Mouse (Mus musculus) subcutaneous adipose tissue, adult 2 months (tissue): ENCODE measurements around the gene Olfr73. TPM values are rescaled to one million over a fixed set of nuclear protein-coding genes. Genes with fewer than 3 reads are reported as not detected.

ENCODE experiments used
- polyA plus RNA-seq: library from polyadenylated mRNA; depleted of rRNA; stranded (reverse); fragments of >200 nt; gene quantifications from 2 replicates; pipeline ENCODE4 v1.2.3, GENCODE M21; 2012; ENCODE audit warnings: low replicate concordance; rRNA removed

Gene Olfr73
- polyA plus RNA-seq = not detected in 2 replicates

GRCm38 (mm10) chr2:88037599-88037998, at the start of gene Olfr73:
Gene Olfr73, minus strand, starts transcription at chr2:88037699.

DNA sequence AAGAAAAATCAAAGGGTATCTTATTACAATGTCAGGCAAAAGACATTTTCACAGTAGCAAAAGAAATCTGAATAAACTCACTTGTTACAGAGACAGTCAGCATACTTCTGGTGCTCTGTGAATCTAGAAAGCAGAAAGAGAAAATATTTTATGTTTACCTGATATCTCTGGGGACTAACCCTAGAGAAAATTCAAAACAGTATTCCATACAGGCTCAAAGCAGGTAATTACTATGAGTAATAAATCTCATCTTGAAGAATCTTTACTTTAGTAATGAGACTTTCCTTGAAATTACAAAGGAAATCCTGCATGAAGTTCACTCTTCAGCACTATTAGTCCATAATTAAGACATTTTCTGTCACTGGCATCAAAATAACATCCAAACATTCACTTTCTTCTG, 34.2 kb upstream of the Olfr73 start, which contains the start of gene Olfr1163:
Gene Olfr1163, minus strand, starts transcription at position 101 of the 400 bp plus-strand sequence.

DNA sequence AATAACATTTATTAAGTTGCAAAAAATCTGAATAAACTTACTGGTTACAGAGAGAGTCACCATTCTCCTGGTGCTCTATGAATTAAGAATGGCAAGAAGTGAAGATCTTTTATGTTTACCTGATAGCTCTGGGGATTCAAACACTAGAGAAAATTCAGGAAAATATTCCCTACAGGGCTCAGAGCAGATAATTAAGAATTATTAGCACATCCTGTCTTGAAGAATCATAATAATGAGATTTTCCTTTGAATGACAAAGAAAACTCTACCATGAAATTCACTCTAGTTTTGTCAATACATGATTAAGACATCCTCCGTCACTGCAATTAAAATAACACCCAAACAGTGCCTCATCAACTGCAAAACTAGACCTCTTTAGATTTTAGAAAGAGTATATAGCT, 13.5 kb upstream of the Olfr73 start, which contains the start of gene Olfr1162:
Gene Olfr1162, minus strand, starts transcription at position 101 of the 400 bp plus-strand sequence.

GRCm38 (mm10) chr2:88022474-88022873, 15.0 kb downstream of the Olfr73 start, which contains the start of gene Olfr1161:
Gene Olfr1161, plus strand, starts transcription at chr2:88022774.

DNA sequence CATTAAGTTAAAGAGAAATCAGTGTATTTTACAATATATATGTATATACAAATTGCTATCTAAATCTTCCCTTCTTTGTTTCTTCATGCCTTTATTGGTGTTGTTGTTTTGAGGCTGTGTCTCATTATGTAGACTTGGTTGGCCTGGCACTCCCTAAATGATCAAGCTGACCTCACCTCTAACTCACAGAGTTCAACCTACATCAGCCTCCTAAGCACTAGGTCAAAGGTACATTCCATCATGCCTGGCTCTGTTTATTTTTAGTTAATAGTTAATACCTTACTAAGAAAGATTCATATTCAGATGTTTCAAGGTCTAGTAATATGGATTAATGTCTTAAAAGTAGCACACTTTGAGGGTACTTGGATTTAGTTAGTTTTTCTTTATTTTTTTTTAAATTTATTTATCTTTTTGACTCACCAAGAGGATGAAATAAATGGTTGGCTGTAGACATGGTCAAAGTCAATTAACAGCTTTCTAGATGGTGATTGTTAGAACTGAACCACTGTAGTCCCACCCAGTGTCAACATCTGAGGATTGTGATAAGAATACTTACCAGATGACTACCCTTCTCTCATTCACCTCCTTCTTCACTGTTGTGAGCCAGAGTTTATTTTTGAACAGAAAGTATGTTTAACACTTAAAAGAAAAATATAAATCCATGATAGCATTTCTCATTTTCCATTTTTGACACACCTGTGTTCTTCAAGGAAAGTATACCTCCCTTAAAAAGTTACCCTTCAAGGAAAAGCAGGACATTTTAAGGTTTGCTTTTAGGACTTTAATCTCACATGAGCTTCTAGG, 29.8 kb downstream of the Olfr73 start, which contains the start of gene Olfr1160:
Gene Olfr1160, minus strand, starts transcription at position 754 of the 804 bp plus-strand sequence.

GRCm38 (mm10) chr2:87989813-87990212, 47.7 kb downstream of the Olfr73 start, which contains the start of gene Olfr1158:
Gene Olfr1158, plus strand, starts transcription at chr2:87990113.

Other genes starting within 250 kb of the Olfr73 start
- not detected in 2 replicates for gene Olfr1143, start 237.1 kb downstream of the Olfr73 start, polyA plus RNA-seq
- gene Olfr1145, start 227.9 kb downstream of the Olfr73 start, polyA plus RNA-seq = not detected in 2 replicates
- not detected in 2 replicates for gene Olfr1148, start 207.2 kb downstream of the Olfr73 start, polyA plus RNA-seq
- gene Olfr1150-ps1, start 193.7 kb downstream of the Olfr73 start, polyA plus RNA-seq = not detected in 2 replicates
- not detected in 2 replicates for gene Olfr1151, start 181.8 kb downstream of the Olfr73 start, polyA plus RNA-seq
- gene Olfr1152, start 171.2 kb downstream of the Olfr73 start, polyA plus RNA-seq = not detected in 2 replicates
- not detected in 2 replicates for gene Olfr1153, start 142.7 kb downstream of the Olfr73 start, polyA plus RNA-seq
- not detected in 2 replicates for gene Olfr1154, start 132.5 kb downstream of the Olfr73 start, polyA plus RNA-seq
- not detected in 2 replicates for gene Olfr1155, start 92.6 kb downstream of the Olfr73 start, polyA plus RNA-seq
- not detected in 2 replicates for gene Olfr1156, start 84.6 kb downstream of the Olfr73 start, polyA plus RNA-seq
- not detected in 2 replicates for gene Olfr1157, start 69.4 kb downstream of the Olfr73 start, polyA plus RNA-seq
- not detected in 2 replicates for gene Olfr74, start 63.0 kb downstream of the Olfr73 start, polyA plus RNA-seq
- gene Olfr1158, start 47.6 kb downstream of the Olfr73 start, polyA plus RNA-seq = not detected in 2 replicates
- not detected in 2 replicates for gene Olfr1160, start 29.4 kb downstream of the Olfr73 start, polyA plus RNA-seq
- not detected in 2 replicates for gene Olfr1161, start 14.9 kb downstream of the Olfr73 start, polyA plus RNA-seq
- not detected in 2 replicates for gene Olfr1162, start 13.4 kb upstream of the Olfr73 start, polyA plus RNA-seq
- not detected in 2 replicates for gene Olfr1163, start 34.1 kb upstream of the Olfr73 start, polyA plus RNA-seq
- gene Olfr1164, start 56.3 kb upstream of the Olfr73 start, polyA plus RNA-seq = not detected in 2 replicates
- gene Olfr1166, start 90.6 kb upstream of the Olfr73 start, polyA plus RNA-seq = not detected in 2 replicates
- gene Olfr1167, start 117.5 kb upstream of the Olfr73 start, polyA plus RNA-seq = not detected in 2 replicates
- not detected in 2 replicates for gene Olfr1168, start 144.2 kb upstream of the Olfr73 start, polyA plus RNA-seq
- not detected in 2 replicates for gene Olfr1170, start 190.6 kb upstream of the Olfr73 start, polyA plus RNA-seq
- gene Olfr1173, start 242.2 kb upstream of the Olfr73 start, polyA plus RNA-seq = not detected in 2 replicates